Mouse (Mus musculus) adrenal gland, adult 8-10 months (tissue): ENCODE measurements around the gene Rbm20. TPM values are rescaled to one million over a fixed set of nuclear protein-coding genes. Genes with fewer than 3 reads are reported as not detected.
"Not testable (repeated sequence)": the region's sequence is repeated elsewhere in the genome, so short reads cannot be mapped to it uniquely, and the experiment has no call there.

Source experiments
- DNase-seq: peaks from one replicate; pipeline ENCODE4 v3.0.0; 2022
- total RNA-seq, 4 experiments: library from RNA; stranded (reverse); gene quantifications; 2 replicates each; pipeline ENCODE4 v1.2.4; 2022

Rbm20 gene
- 1 to 10 TPM; 1.4 to 1.9 (median 1.7) TPM for total RNA-seq

- peak; percentile 12 for DNase-seq
Measured at GRCm38 (mm10) chr19:53676718-53677634, at the start of gene Rbm20. Gene Rbm20, plus strand, starts transcription at chr19:53677306.

- no peak for DNase-seq
Measured at GRCm38 (mm10) chr19:53638041-53638440, 39.1 kb upstream of the Rbm20 start.

GRCm38 (mm10) chr19:53638727-53639126 lies 38.4 kb upstream of the Rbm20 start:
- no peak for DNase-seq

GRCm38 (mm10) chr19:53644020-53644595 lies 33.0 kb upstream of the Rbm20 start:
- peak; percentile 42 for DNase-seq

GRCm38 (mm10) chr19:53647301-53647700 lies 29.8 kb upstream of the Rbm20 start:
- no peak for DNase-seq

GRCm38 (mm10) chr19:53648056-53648455 lies 29.1 kb upstream of the Rbm20 start:
- DNase-seq, result no peak

GRCm38 (mm10) chr19:53648802-53649236 lies 28.3 kb upstream of the Rbm20 start:
- peak; percentile 31 for DNase-seq

GRCm38 (mm10) chr19:53649361-53649760 lies 27.7 kb upstream of the Rbm20 start:
- no peak for DNase-seq

GRCm38 (mm10) chr19:53649802-53650201 lies 27.3 kb upstream of the Rbm20 start:
- DNase-seq, result no peak

- no peak for DNase-seq
Measured at GRCm38 (mm10) chr19:53650921-53651320, 26.2 kb upstream of the Rbm20 start.

GRCm38 (mm10) chr19:53652267-53652666 lies 24.8 kb upstream of the Rbm20 start:
- DNase-seq, result no peak

- no peak for DNase-seq
Measured at GRCm38 (mm10) chr19:53653624-53654467, 23.3 kb upstream of the Rbm20 start.

GRCm38 (mm10) chr19:53656443-53656842 lies 20.7 kb upstream of the Rbm20 start:
- DNase-seq, result not testable (repeated sequence)

GRCm38 (mm10) chr19:53657437-53657836 lies 19.7 kb upstream of the Rbm20 start:
- DNase-seq, result no peak

GRCm38 (mm10) chr19:53660722-53661420 lies 16.2 kb upstream of the Rbm20 start:
- no peak for DNase-seq

GRCm38 (mm10) chr19:53661938-53662722 lies 15.0 kb upstream of the Rbm20 start:
- DNase-seq, result no peak

GRCm38 (mm10) chr19:53664831-53665230 lies 12.3 kb upstream of the Rbm20 start:
- no peak for DNase-seq

- no peak for DNase-seq
Measured at GRCm38 (mm10) chr19:53665391-53665790, 11.7 kb upstream of the Rbm20 start.

GRCm38 (mm10) chr19:53666708-53667107 lies 10.4 kb upstream of the Rbm20 start:
- no peak for DNase-seq

GRCm38 (mm10) chr19:53668821-53669220 lies 8.3 kb upstream of the Rbm20 start:
- DNase-seq, result no peak

- DNase-seq, result no peak
Measured at GRCm38 (mm10) chr19:53670625-53671141, 6.4 kb upstream of the Rbm20 start.
